Mouse (Mus musculus): ENCODE measurements around the gene 1600015I10Rik. TPM values are rescaled to one million over a fixed set of nuclear protein-coding genes. Genes with fewer than 3 reads are reported as not detected.

1600015I10Rik gene
- polyA plus RNA-seq (2015; fragmentation: Nextera tagmentation; extraction: Ambion mirVana), result not detected in 2 replicates

DNA sequence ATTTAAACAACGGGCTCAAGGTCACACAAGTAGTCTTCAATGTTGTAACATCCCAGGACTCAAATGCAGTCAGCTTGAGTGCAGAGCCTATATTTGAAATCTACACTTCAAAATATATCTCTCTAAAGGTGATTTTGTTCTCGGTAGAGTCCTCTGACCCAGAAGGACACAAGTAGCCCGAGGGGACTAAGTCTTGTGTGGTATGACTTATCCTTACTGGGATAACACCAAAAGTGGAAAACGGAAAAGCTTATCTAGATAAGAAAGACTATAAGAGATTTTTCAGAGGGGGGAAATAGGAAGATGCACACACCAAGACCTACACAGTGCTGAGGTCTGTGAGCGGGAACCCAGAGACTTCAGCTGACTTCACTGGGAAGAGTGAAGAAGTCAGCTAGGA lies at the start of gene 1600015I10Rik:
Gene 1600015I10Rik, plus strand, starts transcription at position 301 of the 400 bp plus-strand sequence.

DNA sequence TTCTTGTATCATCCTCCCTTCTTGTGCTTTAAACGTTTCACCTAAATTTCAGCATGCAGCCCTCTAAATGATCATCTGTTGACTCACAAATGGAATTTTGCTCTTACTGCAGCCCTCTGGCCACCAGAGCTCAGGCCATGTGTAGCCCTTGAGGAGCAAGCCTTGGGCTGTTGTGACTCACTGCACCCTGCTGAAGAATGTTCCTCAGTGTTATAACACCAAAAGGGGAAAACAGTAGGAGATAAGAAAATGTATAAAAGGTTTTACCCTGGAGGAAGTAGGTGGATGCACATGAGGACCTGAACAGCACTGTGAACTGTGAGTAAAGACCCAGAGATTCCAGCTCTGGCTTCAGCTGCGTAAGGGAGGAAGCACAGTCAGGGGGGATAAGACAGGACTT lies 45.0 kb downstream of the 1600015I10Rik start, which contains the start of gene Doxl2:
Gene Doxl2, plus strand, starts transcription at position 301 of the 400 bp plus-strand sequence.

Other genes with a start within 250 kb of the 1600015I10Rik start
- 40.4 and 54.9 TPM in 2 replicates for gene Gimap4, start 245.3 kb upstream of the 1600015I10Rik start, polyA plus RNA-seq (2015; fragmentation: Nextera tagmentation; extraction: Ambion mirVana)
- 57.0 and 58.1 TPM in 2 replicates for gene Gimap6, start 221.7 kb upstream of the 1600015I10Rik start, polyA plus RNA-seq (2015; fragmentation: Nextera tagmentation; extraction: Ambion mirVana)
- 0.95 TPM in 1 of 2 replicates, not detected in the other for gene Gm28053, start 211.3 kb upstream of the 1600015I10Rik start, polyA plus RNA-seq (2015; fragmentation: Nextera tagmentation; extraction: Ambion mirVana)
- gene Gimap7, start 211.3 kb upstream of the 1600015I10Rik start, polyA plus RNA-seq (2015; fragmentation: Nextera tagmentation; extraction: Ambion mirVana), result 0.23 TPM in 1 of 2 replicates, not detected in the other
- gene Gimap1, start 190.8 kb upstream of the 1600015I10Rik start, polyA plus RNA-seq (2015; fragmentation: Nextera tagmentation; extraction: Ambion mirVana), result 7.9 and 12.5 TPM in 2 replicates
- gene Gimap5, start 183.7 kb upstream of the 1600015I10Rik start, polyA plus RNA-seq (2015; fragmentation: Nextera tagmentation; extraction: Ambion mirVana), result 28.6 and 28.9 TPM in 2 replicates
- 0.22 and 0.25 TPM in 2 replicates for gene Gimap3, start 159.0 kb upstream of the 1600015I10Rik start, polyA plus RNA-seq (2015; fragmentation: Nextera tagmentation; extraction: Ambion mirVana)
- gene Tmem176a, start 89.0 kb upstream of the 1600015I10Rik start, polyA plus RNA-seq (2015; fragmentation: Nextera tagmentation; extraction: Ambion mirVana), result 155 and 175 TPM in 2 replicates
- gene Tmem176b, start 88.4 kb upstream of the 1600015I10Rik start, polyA plus RNA-seq (2015; fragmentation: Nextera tagmentation; extraction: Ambion mirVana), result 390 and 420 TPM in 2 replicates
- gene Aoc1, start 57.0 kb upstream of the 1600015I10Rik start, polyA plus RNA-seq (2015; fragmentation: Nextera tagmentation; extraction: Ambion mirVana), result 0.20 and 0.29 TPM in 2 replicates
- 0.20 and 0.33 TPM in 2 replicates for gene Doxl2, start 45.1 kb downstream of the 1600015I10Rik start, polyA plus RNA-seq (2015; fragmentation: Nextera tagmentation; extraction: Ambion mirVana)
- gene Svs1, start 57.0 kb downstream of the 1600015I10Rik start, polyA plus RNA-seq (2015; fragmentation: Nextera tagmentation; extraction: Ambion mirVana), result 0.27 and 0.95 TPM in 2 replicates
- gene Gpnmb, start 106.7 kb downstream of the 1600015I10Rik start, polyA plus RNA-seq (2015; fragmentation: Nextera tagmentation; extraction: Ambion mirVana), result 0.54 and 1.1 TPM in 2 replicates
- gene Malsu1, start 143.9 kb downstream of the 1600015I10Rik start, polyA plus RNA-seq (2015; fragmentation: Nextera tagmentation; extraction: Ambion mirVana), result 218 and 332 TPM in 2 replicates

All from adrenal gland, postnatal 0 days (tissue).